Mouse (Mus musculus) liver (tissue): ENCODE measurements around the gene Smco2.

Source experiments
- DNase-seq: peaks from one replicate; pipeline ENCODE4 v3.0.0-alpha.2; 2020; ENCODE audit warnings: mixed read lengths

Gene Smco2

DNA sequence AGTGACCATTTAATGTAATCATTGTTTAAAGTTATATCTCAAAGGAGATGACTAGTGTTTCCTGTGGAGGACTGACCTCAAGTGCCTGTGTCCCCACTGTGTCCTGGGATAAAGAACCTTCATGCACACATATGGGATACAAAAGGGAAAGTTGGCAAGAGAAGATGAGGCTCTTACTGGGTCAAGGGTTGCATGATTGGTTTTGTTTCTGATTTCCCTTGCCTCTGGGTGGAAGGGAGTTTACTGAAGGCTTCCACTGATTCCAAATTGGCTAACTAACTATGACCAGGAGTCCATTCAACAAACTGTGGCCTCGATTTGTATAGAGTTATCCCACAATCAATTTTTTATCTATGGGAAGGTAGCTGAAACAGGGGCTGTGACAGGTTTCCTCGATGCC lies 53.7 kb downstream of the Smco2 start:
- no peak for DNase-seq

GRCm38 (mm10) chr6:146904707-146905106 lies 54.8 kb downstream of the Smco2 start:
- no peak for DNase-seq

DNA sequence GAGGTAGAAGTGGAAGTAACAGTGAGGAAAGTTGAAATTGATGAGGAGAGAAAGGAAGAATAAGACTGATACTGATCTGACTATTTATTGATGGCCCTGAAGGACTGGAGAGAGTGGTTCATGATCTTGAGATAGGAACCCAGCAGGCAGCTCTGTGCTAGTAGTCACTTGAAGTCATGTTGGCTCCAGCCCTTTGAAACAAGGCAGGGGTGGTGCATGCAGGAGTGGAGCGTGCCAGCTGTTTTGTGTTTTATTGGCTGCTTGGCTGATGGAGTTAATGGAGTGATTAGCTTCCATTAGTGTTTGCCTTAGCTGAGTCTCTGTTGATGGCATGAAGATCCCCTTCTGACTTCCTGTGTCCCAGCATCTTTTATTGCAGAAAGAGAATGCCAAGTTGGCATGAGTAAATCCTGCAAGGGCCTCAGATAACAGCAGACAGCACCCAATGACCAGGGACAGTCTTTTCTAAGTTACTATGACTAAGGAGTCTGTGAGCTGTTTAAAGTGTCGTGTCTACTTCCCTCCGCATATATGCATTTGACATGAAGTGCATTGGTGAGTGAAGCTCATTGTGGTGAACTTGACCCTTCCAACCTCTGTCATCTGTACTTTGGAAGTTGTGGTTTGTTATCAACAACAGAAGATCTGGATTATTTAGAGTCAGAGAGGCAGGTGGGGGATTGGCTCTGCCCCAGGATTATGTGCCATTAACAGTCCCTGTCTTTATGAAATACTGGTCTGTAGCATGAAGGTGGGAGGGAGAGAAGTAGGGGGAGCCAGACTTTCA lies 56.3 kb downstream of the Smco2 start:
- DNase-seq = no peak

DNA sequence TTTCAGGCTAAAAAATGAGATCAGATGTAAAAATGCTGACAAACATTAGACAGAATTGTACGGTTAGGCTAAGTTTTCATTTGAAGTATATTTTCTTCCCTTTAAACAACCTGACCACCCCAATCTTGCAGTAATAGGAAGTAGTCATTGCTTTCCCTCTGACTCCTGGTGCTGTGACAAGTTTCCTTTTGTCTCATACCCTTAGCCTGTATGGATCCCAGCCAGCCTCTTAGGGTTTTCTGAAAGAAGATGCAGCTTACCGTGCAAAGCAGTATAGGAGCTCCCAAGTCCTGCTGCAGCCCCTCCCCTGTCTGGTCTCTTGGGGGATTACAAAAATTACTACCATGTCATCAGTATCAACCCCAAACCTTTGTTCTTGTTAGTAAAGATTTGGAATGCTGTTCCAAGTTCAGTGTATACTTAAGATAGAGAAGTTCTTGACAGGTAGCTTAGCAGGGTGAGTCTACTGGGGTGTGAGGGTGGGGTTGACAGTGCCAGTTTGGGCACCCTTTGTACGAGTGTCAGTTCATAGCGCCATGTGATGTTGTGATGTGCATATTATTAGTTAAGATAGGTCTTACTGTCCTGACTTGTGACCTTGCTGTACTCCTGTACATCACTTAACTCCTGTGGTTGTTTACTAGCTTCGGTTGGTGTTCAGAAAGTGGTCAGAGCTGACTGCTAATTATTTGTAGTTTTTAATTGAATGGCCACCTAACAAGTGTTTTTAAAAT lies 57.3 kb downstream of the Smco2 start:
- no peak for DNase-seq

- no peak for DNase-seq
Measured at GRCm38 (mm10) chr6:146907795-146908190, 57.9 kb downstream of the Smco2 start.

DNA sequence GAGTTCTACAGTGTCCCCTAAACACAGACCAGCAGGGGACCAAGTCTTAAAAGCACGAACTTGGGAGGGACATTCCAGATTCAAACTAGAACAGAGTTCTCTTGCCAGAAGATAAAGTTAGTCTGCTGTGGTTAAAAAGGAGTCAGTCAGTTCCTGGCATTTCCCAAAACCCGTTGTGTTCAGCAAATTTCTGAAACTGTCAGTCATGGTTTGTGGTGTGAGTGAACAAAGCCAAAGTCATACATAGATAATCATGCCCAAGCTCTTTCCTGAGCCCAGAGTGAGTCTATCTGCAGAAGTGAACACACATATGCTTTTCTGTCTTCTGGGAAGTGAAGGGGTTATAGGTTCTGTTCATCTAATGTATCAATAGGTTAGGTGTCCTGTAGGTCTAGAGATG lies 58.9 kb downstream of the Smco2 start:
- DNase-seq = no peak

DNA sequence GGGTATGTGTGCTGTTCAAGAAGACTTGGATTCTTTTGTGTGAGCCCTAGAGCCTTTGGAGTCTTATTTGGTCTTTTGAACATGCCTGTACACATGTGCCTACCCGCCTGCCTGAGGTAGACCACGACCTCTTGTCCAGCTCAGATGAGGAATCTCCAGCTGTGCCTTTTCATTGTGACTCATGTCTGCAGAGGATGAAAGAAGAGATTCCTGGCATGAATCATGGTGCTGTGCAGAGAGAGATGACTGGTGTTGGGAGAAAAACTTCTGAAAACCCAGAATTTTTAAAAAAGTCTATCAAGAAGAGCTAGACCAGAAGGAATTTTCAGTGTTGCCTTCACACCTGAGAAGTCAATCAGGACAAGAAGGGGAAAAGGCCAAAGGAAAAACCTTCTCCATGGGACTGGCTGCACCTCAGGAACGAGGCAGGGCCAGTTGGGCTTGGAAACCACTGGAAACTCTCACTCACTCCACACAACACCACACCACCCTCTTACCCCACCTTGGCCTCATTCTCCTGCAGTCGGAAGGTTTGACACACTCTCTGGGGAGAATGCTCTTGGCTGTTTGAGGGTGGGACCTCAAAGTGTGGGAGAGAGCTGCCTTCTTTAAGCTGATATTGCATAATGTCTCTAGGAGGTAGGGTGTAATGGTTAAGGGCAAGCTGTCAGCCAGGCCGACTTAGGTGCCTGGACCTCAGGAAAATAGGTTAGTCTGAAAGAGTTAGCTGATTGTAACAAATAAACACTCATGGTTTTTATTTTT lies 60.0 kb downstream of the Smco2 start:
- no peak for DNase-seq

DNA sequence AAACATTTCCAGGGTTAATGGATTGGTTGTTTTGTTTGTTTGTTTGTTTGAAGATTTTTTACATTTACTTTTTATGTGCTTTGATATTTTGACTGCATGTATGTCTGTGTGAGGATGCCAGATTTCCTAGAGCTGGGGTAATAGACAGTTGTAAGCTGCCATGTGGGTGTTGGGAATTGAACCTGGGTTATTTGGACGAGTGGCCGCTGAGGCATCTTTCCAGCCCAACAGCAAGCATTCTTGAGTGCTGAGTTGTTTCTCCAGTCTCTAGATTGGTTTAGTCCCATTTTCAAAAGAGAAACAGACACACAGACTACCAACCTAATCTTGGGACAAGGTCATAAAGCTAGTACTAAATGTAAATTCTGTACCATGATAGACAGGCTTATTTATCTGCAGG lies 60.9 kb downstream of the Smco2 start:
- DNase-seq = no peak

- no peak for DNase-seq
Measured at GRCm38 (mm10) chr6:146912835-146913488, 63.1 kb downstream of the Smco2 start.

DNA sequence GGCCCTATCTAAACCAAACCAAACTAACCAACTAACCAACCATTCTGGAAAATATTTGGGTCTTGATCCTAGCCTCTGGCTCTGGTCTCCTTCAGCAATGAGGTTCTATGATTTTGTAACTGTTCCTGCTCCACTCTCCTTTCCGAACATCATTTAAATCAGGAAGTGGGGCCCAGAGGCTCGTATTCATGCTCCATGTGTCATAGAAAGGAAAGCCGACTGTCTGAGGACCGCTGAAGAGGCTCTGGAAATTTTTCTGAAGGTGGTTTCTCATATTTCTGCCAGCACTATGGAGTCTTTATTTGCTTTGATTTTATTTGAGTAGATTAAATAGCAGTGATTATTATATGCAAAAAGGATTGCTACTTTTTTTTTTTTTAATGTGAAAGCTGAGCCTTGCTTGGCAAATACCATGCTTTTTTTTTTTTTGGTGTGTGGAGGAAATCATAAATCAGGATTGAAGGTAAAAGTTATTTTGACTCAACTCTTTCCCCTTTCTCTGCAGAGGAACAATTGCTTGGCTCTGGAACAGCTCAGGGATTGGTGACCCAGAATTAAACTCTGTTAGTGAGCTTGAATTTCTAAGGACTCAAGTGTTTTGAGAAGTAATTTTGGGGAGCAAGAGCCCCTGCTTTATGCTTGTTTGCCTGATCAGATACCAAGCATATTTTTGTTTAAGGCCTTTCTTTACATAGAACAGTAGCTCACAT lies 63.7 kb downstream of the Smco2 start:
- no peak for DNase-seq

- no peak for DNase-seq
Measured at GRCm38 (mm10) chr6:146915808-146916207, 65.9 kb downstream of the Smco2 start.

- no peak for DNase-seq
Measured at GRCm38 (mm10) chr6:146917396-146917795, 67.5 kb downstream of the Smco2 start.

GRCm38 (mm10) chr6:146918341-146918740 lies 68.4 kb downstream of the Smco2 start:
- DNase-seq = no peak
